Mouse (Mus musculus): ENCODE measurements around the gene Fut9.

DNA sequence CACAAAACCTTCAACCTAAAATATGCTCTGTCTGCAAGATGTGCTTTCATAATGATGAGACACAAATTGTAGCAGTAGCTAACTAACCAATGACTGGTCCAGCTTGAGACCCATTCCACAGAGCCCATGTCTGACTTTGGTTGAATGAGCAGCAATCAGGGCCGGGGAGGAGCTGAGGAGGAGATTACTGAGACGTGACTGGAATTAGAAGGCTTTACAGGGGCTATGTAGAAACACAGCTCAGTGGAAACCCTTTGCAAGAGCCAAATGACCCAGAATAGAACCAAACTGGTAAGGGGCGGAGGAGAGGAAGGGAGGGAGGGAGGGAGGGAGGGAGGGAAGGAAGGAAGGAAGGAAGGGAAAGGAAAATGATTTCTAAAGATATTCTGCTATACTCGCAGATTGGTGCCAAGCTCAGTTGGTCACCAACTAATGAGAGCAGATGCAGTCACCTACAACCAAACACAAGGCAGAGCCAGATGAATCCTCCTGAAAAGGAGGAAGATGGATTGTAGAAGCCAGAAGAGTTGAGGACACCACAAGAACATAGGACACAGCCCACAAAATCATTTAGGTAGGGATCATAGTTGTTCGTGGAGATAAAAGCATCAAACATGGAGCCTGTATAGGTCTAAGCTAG, 42.0 kb downstream of the Fut9 start:
- no peak for TF ChIP-seq CTCF (conservative IDR thresholded peaks at IDR 0.05 in 1 of 2, IDR thresholded peaks at IDR 0.05 in 1 of 2; ENCODE audit: low read depth in 2 of 2, low read length in 2 of 2)
- no peak for TF ChIP-seq JUN (IDR thresholded peaks at IDR 0.05; ENCODE audit: insufficient read depth, low read depth, low read length)
- TF ChIP-seq POLR2A (IDR thresholded peaks at IDR 0.05; ENCODE audit: low read depth, low read length): no peak
- TF ChIP-seq NELFE (IDR thresholded peaks at IDR 0.05; ENCODE audit: low read depth, low read length): no peak
- no peak for TF ChIP-seq ETS1 (conservative IDR thresholded peaks at IDR 0.05; ENCODE audit: low read depth, low read length)
- TF ChIP-seq CHD2 (IDR thresholded peaks at IDR 0.05; ENCODE audit: low read length): no peak
- TF ChIP-seq ZMIZ1 (IDR thresholded peaks at IDR 0.05; ENCODE audit: low read depth, low read length): no peak
- no peak for TF ChIP-seq JUND (conservative IDR thresholded peaks at IDR 0.05; ENCODE audit: low read depth, low read length)
- no peak for TF ChIP-seq MYC (IDR thresholded peaks at IDR 0.05; ENCODE audit: low read depth, low read length)
- TF ChIP-seq POLR2AphosphoS2 (IDR thresholded peaks at IDR 0.05; ENCODE audit: low read depth, low read length): no peak
